Mouse (Mus musculus) megakaryocyte, embryonic 14.5 days (primary cell): ENCODE measurements around the gene Ino80e.

Experiments used
- FLI1 ChIP-seq: IDR thresholded peaks from 2 replicates; pipeline ENCODE4 v1.6.1; 2012; ENCODE audit warnings: low read length, inconsistent platforms, mixed read lengths
- GATA1 ChIP-seq: IDR thresholded peaks from 3 replicates; pipeline ENCODE4 v1.6.1; 2012; ENCODE audit warnings: mixed read lengths, low read length, inconsistent platforms, borderline replicate concordance

- no peak for TF ChIP-seq FLI1
- no peak for TF ChIP-seq GATA1
Observed at GRCm38 (mm10) chr7:126855641-126856040, 6.5 kb downstream of the Ino80e start.
